ENCODE assay signal across 24 mouse cellular contexts in genomic region chr11:113664279-113664678, GRCm38 (mm10). TPM values are rescaled to one million over a fixed set of nuclear protein-coding genes. Genes with fewer than 3 reads are reported as not detected.
"Had no signal": no experiment of that assay in that cellular context is flagged by ENCODE, and none has a peak within 500 bp of the region (broad histone marks: within the 10 kb centered on the region; RNA-seq: fewer than 3 reads in every experiment).

No protein-coding gene starts in this region.

- ATAC-seq: liver, postnatal 0 days; lung, postnatal 0 days; midbrain, embryonic 15.5 days had no signal

- DNase-seq: kidney, adult 2 months; kidney, postnatal 25 days; layer of hippocampus, adult 9-11 months; liver; liver, postnatal 0 days; lung, embryonic 14.5 days; retina, postnatal 1 day; right cerebral cortex, postnatal 25 days; spleen, adult 18-20 months; thymus, postnatal 25 days had no signal

- H3K9me3 ChIP-seq: limb, embryonic 10.5 days; limb, embryonic 13.5 days; midbrain, embryonic 12.5 days; midbrain, embryonic 15.5 days; neural tube, embryonic 13.5 days; stomach, embryonic 15.5 days had no signal

- H3K27ac ChIP-seq: kidney, postnatal 0 days; layer of hippocampus, adult 2 months; limb, embryonic 10.5 days; limb, embryonic 13.5 days; liver, embryonic 14.5 days; midbrain, embryonic 12.5 days; midbrain, embryonic 15.5 days; neural tube, embryonic 13.5 days; stomach, embryonic 15.5 days had no signal

- H3K9ac ChIP-seq: limb, embryonic 13.5 days; liver, embryonic 14.5 days; liver, postnatal 0 days; lung, embryonic 14.5 days; midbrain, embryonic 12.5 days; midbrain, embryonic 15.5 days; neural tube, embryonic 13.5 days; stomach, embryonic 15.5 days had no signal

- H3K4me3 ChIP-seq: layer of hippocampus, adult 2 months; limb, embryonic 10.5 days; limb, embryonic 13.5 days; midbrain, embryonic 12.5 days; midbrain, embryonic 15.5 days; myocyte; neural tube, embryonic 13.5 days; stomach, embryonic 15.5 days had no signal

- H3K4me1 ChIP-seq: midbrain, embryonic 12.5 days; midbrain, embryonic 15.5 days had no signal

- H3K27me3 ChIP-seq: limb, embryonic 13.5 days; midbrain, embryonic 12.5 days; midbrain, embryonic 15.5 days; neural tube, embryonic 13.5 days; stomach, embryonic 15.5 days had no signal

- H3K4me2 ChIP-seq: limb, embryonic 13.5 days; lung, embryonic 14.5 days; midbrain, embryonic 12.5 days; midbrain, embryonic 15.5 days; neural tube, embryonic 13.5 days; stomach, embryonic 15.5 days had no signal

RNA-seq across cellular contexts. Expression of gene Sstr2, which starts 45.1 kb away (rescaled TPM):
- total RNA-seq: megakaryocyte-erythroid progenitor cell, adult 5-6 weeks; monocyte, adult 5-6 weeks; neutrophil, adult 5-6 weeks had no signal
